Mouse (Mus musculus) layer of hippocampus, adult 9-10 months (tissue): ENCODE measurements around the gene Galc.

Source experiments
- DNase-seq: peaks from one replicate; pipeline ENCODE4 v3.0.0; 2022; ENCODE audit warnings: low spot score

Gene Galc

DNA sequence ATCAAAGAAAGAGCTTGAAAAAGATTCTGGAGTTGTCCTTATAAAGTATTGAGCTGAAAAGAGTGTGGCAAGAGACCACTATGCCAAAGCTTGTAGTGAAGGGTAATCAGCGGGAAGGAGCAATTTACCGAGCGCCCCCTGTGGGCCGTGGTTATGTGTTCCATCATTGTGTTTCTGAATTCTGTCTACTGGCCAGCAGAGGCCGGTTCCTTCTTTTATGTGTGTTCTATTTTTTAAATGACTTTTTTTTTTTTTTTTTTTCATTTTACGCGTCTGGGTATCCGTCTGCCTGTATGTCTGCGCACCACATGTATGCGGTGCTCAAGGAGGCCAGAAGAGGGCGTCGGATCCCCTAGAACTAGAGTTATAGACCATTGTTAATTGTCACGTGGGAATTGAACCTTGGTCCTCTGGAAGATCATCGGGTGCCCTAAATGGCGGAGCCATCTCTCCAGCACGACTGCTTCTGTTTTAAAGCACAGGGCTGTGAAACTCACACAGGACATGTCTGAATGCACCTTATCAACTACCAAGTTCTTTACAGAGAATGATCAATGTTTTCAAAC, 78.9 kb downstream of the Galc start:
- DNase-seq, result no peak

GRCm38 (mm10) chr12:98179496-98179895, 79.8 kb downstream of the Galc start:
- no peak for DNase-seq

DNA sequence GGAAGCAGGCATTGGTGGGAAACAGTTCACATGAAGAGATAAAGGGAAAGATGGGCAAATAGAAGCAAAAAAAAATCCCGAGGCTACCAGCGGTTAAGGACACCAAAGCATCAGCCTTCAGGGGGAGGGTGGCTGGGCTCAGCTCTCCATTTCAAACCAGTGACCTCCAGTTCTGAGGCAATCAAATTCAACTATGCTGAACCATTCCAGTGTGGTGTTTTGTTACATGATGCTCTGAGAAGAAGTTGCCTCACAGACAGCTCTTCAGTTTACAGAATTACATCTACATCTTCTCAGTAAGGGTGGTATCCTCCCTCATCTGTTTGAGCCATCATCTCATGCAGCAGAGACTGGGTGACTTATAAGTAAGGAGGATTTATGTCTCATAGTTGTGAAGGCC, 82.6 kb downstream of the Galc start:
- no peak for DNase-seq

DNA sequence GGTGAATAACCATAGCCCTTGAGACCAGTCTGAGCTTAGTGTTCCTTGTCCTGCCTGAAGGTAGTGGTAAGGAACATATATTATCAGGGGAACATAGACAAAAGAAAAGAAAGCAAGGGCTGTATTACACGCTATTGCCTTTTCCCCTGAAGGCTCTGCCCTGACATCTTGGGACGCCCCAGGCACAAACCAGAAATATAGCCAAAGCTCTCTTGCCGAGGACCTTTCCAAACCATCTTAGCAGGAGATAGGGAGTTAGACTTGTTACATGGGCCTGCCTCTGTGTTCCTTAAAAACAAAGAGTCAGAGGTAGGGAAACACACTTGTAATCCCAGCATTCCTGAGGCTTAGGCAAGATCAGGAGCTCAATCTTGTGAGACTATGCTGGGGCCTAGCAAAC, 97.4 kb downstream of the Galc start:
- DNase-seq, result no peak

- DNase-seq, result no peak
These were observed 98.4 kb downstream of the Galc start for GRCm38 (mm10) chr12:98160867-98161266.
